Mouse (Mus musculus): Measurements from ENCODE around the gene Leng8. TPM values are rescaled to one million over a fixed set of nuclear protein-coding genes. Genes with fewer than 3 reads are reported as not detected.

Leng8 gene
- polyA plus RNA-seq, 1 experiment from 2014 or later = 43.6 TPM

GRCm38 (mm10) chr7:4137746-4138145 is 907 bp downstream of the Leng8 start:
- Histone ChIP-seq H3K9me3 (ENCODE audit: control insufficient read depth, low read length) (no peaks in the 10 kb centered on the region), H3K27ac (replicated peaks in 1 of 2; ENCODE audit: control insufficient read depth in 1 of 2, insufficient read depth in 1 of 2, low read depth in 2 of 2, low read length in 2 of 2) (peak overlapping the region in 1 of 2 experiments; percentile 91; a peak in 2 of 4 replicates), H3K27me3 (ENCODE audit: control insufficient read depth, insufficient read depth, low read length) (no peaks in the 10 kb centered on the region), H3K4me2 (ENCODE audit: low read length) (peak overlapping the region; percentile 95), H3K36me3 (ENCODE audit: control insufficient read depth, insufficient read depth, low read length) (peaks cover 50% of the 10 kb centered on the region), H3K4me1 (ENCODE audit: control insufficient read depth in 2 of 2, insufficient read depth in 2 of 2, low read length in 2 of 2) (peaks cover 0 to 14% of the 10 kb centered on the region in 2 experiments; a peak in 3 of 4 replicates), H3K4me3 (ENCODE audit: control insufficient read depth in 1 of 2, insufficient read depth in 1 of 2, low read depth in 1 of 2, low read length in 2 of 2) (peak overlapping the region; percentile 78 to 93), H3K9ac (ENCODE audit: low read length) (peak overlapping the region; percentile 91)
- no peak for ATAC-seq (ENCODE audit: insufficient number of reproducible peaks, insufficient read depth, low FRiP score, low read depth)
- 57% methylated on average over 3 of the region's 3 CpGs for WGBS

GRCm38 (mm10) chr7:4138181-4138580 is 1.3 kb downstream of the Leng8 start:
- no peak overlapping the region for H3K27ac ChIP-seq (replicated peaks in 1 of 2; ENCODE audit: control insufficient read depth in 1 of 2, insufficient read depth in 1 of 2, low read depth in 2 of 2, low read length in 2 of 2)
- H3K27me3 ChIP-seq (ENCODE audit: control insufficient read depth, insufficient read depth, low read length) = no peaks in the 10 kb centered on the region
- peak overlapping the region; percentile 91 for H3K9ac ChIP-seq (ENCODE audit: low read length)
- H3K9me3 ChIP-seq (ENCODE audit: control insufficient read depth, low read length) = no peaks in the 10 kb centered on the region
- peak overlapping the region; percentile 95 for H3K4me2 ChIP-seq (ENCODE audit: low read length)
- peaks cover 0 to 14% of the 10 kb centered on the region in 2 experiments; a peak in 3 of 4 replicates for H3K4me1 ChIP-seq (ENCODE audit: control insufficient read depth in 2 of 2, insufficient read depth in 2 of 2, low read length in 2 of 2)
- peaks cover 54% of the 10 kb centered on the region for H3K36me3 ChIP-seq (ENCODE audit: control insufficient read depth, insufficient read depth, low read length)
- H3K4me3 ChIP-seq (ENCODE audit: control insufficient read depth in 1 of 2, insufficient read depth in 1 of 2, low read depth in 1 of 2, low read length in 2 of 2) = peak overlapping the region in 1 of 2 experiments; percentile 93; a peak in 2 of 4 replicates
- 86% methylated on average over 2 of the region's 2 CpGs for WGBS
- no peak for ATAC-seq (ENCODE audit: insufficient number of reproducible peaks, insufficient read depth, low FRiP score, low read depth)

- no peaks in the 10 kb centered on the region for H3K27me3 ChIP-seq (ENCODE audit: control insufficient read depth, insufficient read depth, low read length)
- H3K27ac ChIP-seq (replicated peaks in 1 of 2; ENCODE audit: control insufficient read depth in 1 of 2, insufficient read depth in 1 of 2, low read depth in 2 of 2, low read length in 2 of 2) = no peak overlapping the region
- ATAC-seq (ENCODE audit: insufficient number of reproducible peaks, insufficient read depth, low FRiP score, low read depth) = no peak
- peaks cover 59% of the 10 kb centered on the region for H3K36me3 ChIP-seq (ENCODE audit: control insufficient read depth, insufficient read depth, low read length)
- H3K4me2 ChIP-seq (ENCODE audit: low read length) = no peak overlapping the region
- 89% methylated on average over 7 of the region's 7 CpGs for WGBS
- peak overlapping the region; percentile 91; the same call in 1 of the 2 replicates for H3K9ac ChIP-seq (ENCODE audit: low read length)
- H3K4me1 ChIP-seq (ENCODE audit: control insufficient read depth in 2 of 2, insufficient read depth in 2 of 2, low read length in 2 of 2) = peaks cover 0 to 14% of the 10 kb centered on the region in 2 experiments; a peak in 3 of 4 replicates
- H3K4me3 ChIP-seq (ENCODE audit: control insufficient read depth in 1 of 2, insufficient read depth in 1 of 2, low read depth in 1 of 2, low read length in 2 of 2) = no peak overlapping the region
- H3K9me3 ChIP-seq (ENCODE audit: control insufficient read depth, low read length) = no peaks in the 10 kb centered on the region
Observed at GRCm38 (mm10) chr7:4138671-4139070, 1.8 kb downstream of the Leng8 start.

GRCm38 (mm10) chr7:4139391-4139790 is 2.6 kb downstream of the Leng8 start:
- no peaks in the 10 kb centered on the region for H3K27me3 ChIP-seq (ENCODE audit: control insufficient read depth, insufficient read depth, low read length)
- H3K4me2 ChIP-seq (ENCODE audit: low read length) = no peak overlapping the region
- H3K27ac ChIP-seq (replicated peaks in 1 of 2; ENCODE audit: control insufficient read depth in 1 of 2, insufficient read depth in 1 of 2, low read depth in 2 of 2, low read length in 2 of 2) = no peak overlapping the region
- H3K4me1 ChIP-seq (ENCODE audit: control insufficient read depth in 2 of 2, insufficient read depth in 2 of 2, low read length in 2 of 2) = peaks cover 0 to 14% of the 10 kb centered on the region in 2 experiments; a peak in 3 of 4 replicates
- no peak overlapping the region for H3K4me3 ChIP-seq (ENCODE audit: control insufficient read depth in 1 of 2, insufficient read depth in 1 of 2, low read depth in 1 of 2, low read length in 2 of 2)
- H3K9ac ChIP-seq (ENCODE audit: low read length) = no peak overlapping the region
- H3K9me3 ChIP-seq (ENCODE audit: control insufficient read depth, low read length) = no peaks in the 10 kb centered on the region
- 94% methylated on average over 5 of the region's 5 CpGs for WGBS
- H3K36me3 ChIP-seq (ENCODE audit: control insufficient read depth, insufficient read depth, low read length) = peaks cover 66% of the 10 kb centered on the region
- ATAC-seq (ENCODE audit: insufficient number of reproducible peaks, insufficient read depth, low FRiP score, low read depth) = no peak

GRCm38 (mm10) chr7:4141648-4142325 is 4.9 kb downstream of the Leng8 start:
- Histone ChIP-seq H3K4me1 (ENCODE audit: control insufficient read depth in 2 of 2, insufficient read depth in 2 of 2, low read length in 2 of 2) (peaks cover 0 to 12% of the 10 kb centered on the region in 2 experiments; a peak in 3 of 4 replicates), H3K36me3 (ENCODE audit: control insufficient read depth, insufficient read depth, low read length) (peaks cover 90% of the 10 kb centered on the region), H3K9me3 (ENCODE audit: control insufficient read depth, low read length) (no peaks in the 10 kb centered on the region), H3K4me2 (ENCODE audit: low read length) (no peak overlapping the region), H3K27ac (replicated peaks in 1 of 2; ENCODE audit: control insufficient read depth in 1 of 2, insufficient read depth in 1 of 2, low read depth in 2 of 2, low read length in 2 of 2) (no peak overlapping the region), H3K4me3 (ENCODE audit: control insufficient read depth in 1 of 2, insufficient read depth in 1 of 2, low read depth in 1 of 2, low read length in 2 of 2) (no peak overlapping the region), H3K27me3 (ENCODE audit: control insufficient read depth, insufficient read depth, low read length) (no peaks in the 10 kb centered on the region), H3K9ac (ENCODE audit: low read length) (no peak overlapping the region)
- no peak for ATAC-seq (ENCODE audit: insufficient number of reproducible peaks, insufficient read depth, low FRiP score, low read depth)
- WGBS = 88% methylated on average over 6 of the region's 6 CpGs

GRCm38 (mm10) chr7:4142796-4143445 is 6.1 kb downstream of the Leng8 start:
- Histone ChIP-seq H3K9me3 (ENCODE audit: control insufficient read depth, low read length) (no peaks in the 10 kb centered on the region), H3K36me3 (ENCODE audit: control insufficient read depth, insufficient read depth, low read length) (peaks cover 100% of the 10 kb centered on the region), H3K27me3 (ENCODE audit: control insufficient read depth, insufficient read depth, low read length) (no peaks in the 10 kb centered on the region), H3K4me3 (ENCODE audit: control insufficient read depth in 1 of 2, insufficient read depth in 1 of 2, low read depth in 1 of 2, low read length in 2 of 2) (no peak overlapping the region), H3K4me2 (ENCODE audit: low read length) (no peak overlapping the region), H3K4me1 (ENCODE audit: control insufficient read depth in 2 of 2, insufficient read depth in 2 of 2, low read length in 2 of 2) (peaks cover 0 to 7% of the 10 kb centered on the region in 2 experiments; a peak in 3 of 4 replicates), H3K9ac (ENCODE audit: low read length) (no peak overlapping the region), H3K27ac (replicated peaks in 1 of 2; ENCODE audit: control insufficient read depth in 1 of 2, insufficient read depth in 1 of 2, low read depth in 2 of 2, low read length in 2 of 2) (no peak overlapping the region)
- 92% methylated on average over 10 of the region's 10 CpGs for WGBS
- ATAC-seq (ENCODE audit: insufficient number of reproducible peaks, insufficient read depth, low FRiP score, low read depth) = no peak

- no peak for ATAC-seq (ENCODE audit: insufficient number of reproducible peaks, insufficient read depth, low FRiP score, low read depth)
- H3K36me3 ChIP-seq (ENCODE audit: control insufficient read depth, insufficient read depth, low read length) = peaks cover 98% of the 10 kb centered on the region
- no peak overlapping the region for H3K27ac ChIP-seq (replicated peaks in 1 of 2; ENCODE audit: control insufficient read depth in 1 of 2, insufficient read depth in 1 of 2, low read depth in 2 of 2, low read length in 2 of 2)
- H3K4me3 ChIP-seq (ENCODE audit: control insufficient read depth in 1 of 2, insufficient read depth in 1 of 2, low read depth in 1 of 2, low read length in 2 of 2) = no peak overlapping the region
- no peaks in the 10 kb centered on the region for H3K27me3 ChIP-seq (ENCODE audit: control insufficient read depth, insufficient read depth, low read length)
- H3K9me3 ChIP-seq (ENCODE audit: control insufficient read depth, low read length) = no peaks in the 10 kb centered on the region
- no peak overlapping the region for H3K9ac ChIP-seq (ENCODE audit: low read length)
- H3K4me2 ChIP-seq (ENCODE audit: low read length) = no peak overlapping the region
- 97% methylated on average over 19 of the region's 19 CpGs for WGBS
- peaks cover 0 to 6% of the 10 kb centered on the region in 2 experiments; a peak in 3 of 4 replicates for H3K4me1 ChIP-seq (ENCODE audit: control insufficient read depth in 2 of 2, insufficient read depth in 2 of 2, low read length in 2 of 2)
Observed at GRCm38 (mm10) chr7:4143506-4143905, 6.7 kb downstream of the Leng8 start.
